Mouse (Mus musculus): ENCODE data around the gene Pcdh8. TPM values are rescaled to one million over a fixed set of nuclear protein-coding genes. Genes with fewer than 3 reads are reported as not detected.

The Pcdh8 gene
- polyA plus RNA-seq, 2 experiments: not detected

DNA sequence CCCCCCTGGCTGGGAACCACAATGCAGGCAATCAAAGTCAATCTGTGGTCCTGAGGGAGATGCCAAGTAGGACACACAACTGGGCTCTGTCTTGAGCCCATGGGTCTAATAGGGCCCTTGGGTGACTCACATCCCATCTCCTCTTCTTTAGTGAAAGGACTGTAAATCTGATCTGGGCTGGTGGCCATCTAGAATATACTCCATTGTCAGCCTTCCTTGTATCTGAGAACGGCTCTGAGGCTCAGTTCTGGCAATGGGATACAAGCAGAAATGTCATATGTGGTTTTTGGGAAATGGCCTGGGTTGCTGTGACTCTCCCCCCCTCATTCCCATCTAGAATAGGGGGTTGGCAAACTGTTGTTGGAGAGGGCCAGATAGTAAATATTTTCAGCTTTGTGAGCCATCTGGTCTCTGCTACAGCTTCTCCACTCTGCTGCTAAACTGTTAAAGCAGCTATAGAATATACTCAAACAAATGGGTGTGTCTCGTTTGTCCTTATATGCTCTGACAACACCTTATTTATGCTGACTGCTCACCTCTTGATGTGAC is 17.6 kb upstream of the Pcdh8 start:
- H3K36me3 ChIP-seq (replicated peaks; ENCODE audit: control insufficient read depth, insufficient read depth, low read depth): no peaks in the 10 kb centered on the region
- no peak overlapping the region for H3K9ac ChIP-seq (replicated peaks)
- ATAC-seq (ENCODE audit: insufficient read depth) (no peak), DNase-seq (ENCODE audit: low read depth in 3 of 3, low spot score in 3 of 3) (no peak)
- H3K4me2 ChIP-seq (ENCODE audit: low read depth): no peak overlapping the region
- no peaks in the 10 kb centered on the region for H3K4me1 ChIP-seq (replicated peaks; ENCODE audit: control insufficient read depth in 2 of 2, insufficient read depth in 2 of 2, low read length in 1 of 2)
- no peak overlapping the region for H3K27ac ChIP-seq
- no peaks in the 10 kb centered on the region for H3K27me3 ChIP-seq (ENCODE audit: control insufficient read depth, insufficient read depth, low read length)
- TF ChIP-seq CTCF (IDR thresholded peaks at IDR 0.05; ENCODE audit: low read depth) (no peak), EP300 (IDR thresholded peaks at IDR 0.05; ENCODE audit: low read depth) (no peak)
- no peaks in the 10 kb centered on the region for H3K9me3 ChIP-seq (ENCODE audit: control insufficient read depth, low read length)
- 31% methylated on average over 2 of the region's 2 CpGs for WGBS (ENCODE audit: insufficient replicate concordance)
- no peak overlapping the region for H3K4me3 ChIP-seq (ENCODE audit: insufficient read depth in 1 of 2, low read depth in 2 of 2, low read length in 2 of 2)

DNA sequence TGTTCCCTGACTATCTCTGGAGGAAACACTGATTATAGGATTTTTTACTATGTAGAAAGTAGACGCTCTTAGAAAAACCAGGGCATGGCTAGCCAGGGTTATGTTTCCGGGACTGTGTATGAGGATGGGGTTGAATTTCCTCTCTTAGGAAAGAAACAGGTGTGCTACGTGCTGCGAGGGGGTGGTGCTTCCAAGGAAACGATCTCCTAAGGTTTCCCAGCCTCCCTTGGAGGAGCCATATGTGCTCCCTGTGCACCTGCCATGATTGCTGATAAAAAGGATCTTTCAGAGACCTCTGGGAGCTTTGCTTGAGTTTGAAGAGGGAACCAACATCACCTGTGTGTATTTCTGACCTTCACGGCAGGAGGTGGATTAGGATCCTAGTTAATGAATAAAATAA is 16.8 kb upstream of the Pcdh8 start:
- DNase-seq (ENCODE audit: low read depth in 3 of 3, low spot score in 3 of 3) (no peak), ATAC-seq (ENCODE audit: insufficient read depth) (no peak)
- 64% methylated on average over 6 of the region's 6 CpGs for WGBS (ENCODE audit: insufficient replicate concordance)
- Histone ChIP-seq H3K27ac (no peak overlapping the region), H3K9me3 (ENCODE audit: control insufficient read depth, low read length) (no peaks in the 10 kb centered on the region), H3K4me3 (ENCODE audit: insufficient read depth in 1 of 2, low read depth in 2 of 2, low read length in 2 of 2) (no peak overlapping the region), H3K27me3 (ENCODE audit: control insufficient read depth, insufficient read depth, low read length) (no peaks in the 10 kb centered on the region), H3K9ac (replicated peaks) (no peak overlapping the region), H3K36me3 (replicated peaks; ENCODE audit: control insufficient read depth, insufficient read depth, low read depth) (no peaks in the 10 kb centered on the region), H3K4me2 (ENCODE audit: low read depth) (no peak overlapping the region), H3K4me1 (replicated peaks; ENCODE audit: control insufficient read depth in 2 of 2, insufficient read depth in 2 of 2, low read length in 1 of 2) (no peaks in the 10 kb centered on the region)
- TF ChIP-seq EP300 (IDR thresholded peaks at IDR 0.05; ENCODE audit: low read depth) (no peak), CTCF (IDR thresholded peaks at IDR 0.05; ENCODE audit: low read depth) (no peak)

DNA sequence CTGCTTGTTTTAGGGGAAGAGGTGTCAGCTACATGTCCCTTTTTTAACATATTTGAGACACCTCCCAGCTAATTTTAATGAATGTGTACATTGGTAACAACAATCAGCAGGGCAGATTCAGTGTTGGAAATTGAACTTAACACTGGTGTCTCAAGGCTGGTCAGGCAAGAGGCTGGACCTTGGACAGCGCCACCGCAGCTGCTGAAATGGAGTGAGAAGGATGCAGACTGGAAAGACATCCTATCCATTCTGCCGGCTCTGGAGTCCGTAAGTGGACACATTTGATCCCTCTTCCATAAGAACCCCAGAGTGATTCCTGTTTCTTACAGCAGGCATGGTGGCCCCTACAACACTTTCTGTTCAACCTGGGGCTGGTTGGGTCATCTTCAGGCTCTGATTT is 14.3 kb upstream of the Pcdh8 start:
- Histone ChIP-seq H3K27ac (no peak overlapping the region), H3K27me3 (ENCODE audit: control insufficient read depth, insufficient read depth, low read length) (no peaks in the 10 kb centered on the region), H3K36me3 (replicated peaks; ENCODE audit: control insufficient read depth, insufficient read depth, low read depth) (no peaks in the 10 kb centered on the region), H3K9ac (replicated peaks) (no peak overlapping the region), H3K4me3 (ENCODE audit: insufficient read depth in 1 of 2, low read depth in 2 of 2, low read length in 2 of 2) (no peak overlapping the region), H3K4me2 (ENCODE audit: low read depth) (no peak overlapping the region), H3K9me3 (ENCODE audit: control insufficient read depth, low read length) (no peaks in the 10 kb centered on the region), H3K4me1 (replicated peaks; ENCODE audit: control insufficient read depth in 2 of 2, insufficient read depth in 2 of 2, low read length in 1 of 2) (no peaks in the 10 kb centered on the region)
- ATAC-seq (ENCODE audit: insufficient read depth): no peak
- 45% methylated on average over 4 of the region's 4 CpGs for WGBS (ENCODE audit: insufficient replicate concordance)
- TF ChIP-seq EP300 (IDR thresholded peaks at IDR 0.05; ENCODE audit: low read depth) (no peak), CTCF (IDR thresholded peaks at IDR 0.05; ENCODE audit: low read depth) (no peak)
- DNase-seq (ENCODE audit: low read depth in 3 of 3, low spot score in 3 of 3): no peak

DNA sequence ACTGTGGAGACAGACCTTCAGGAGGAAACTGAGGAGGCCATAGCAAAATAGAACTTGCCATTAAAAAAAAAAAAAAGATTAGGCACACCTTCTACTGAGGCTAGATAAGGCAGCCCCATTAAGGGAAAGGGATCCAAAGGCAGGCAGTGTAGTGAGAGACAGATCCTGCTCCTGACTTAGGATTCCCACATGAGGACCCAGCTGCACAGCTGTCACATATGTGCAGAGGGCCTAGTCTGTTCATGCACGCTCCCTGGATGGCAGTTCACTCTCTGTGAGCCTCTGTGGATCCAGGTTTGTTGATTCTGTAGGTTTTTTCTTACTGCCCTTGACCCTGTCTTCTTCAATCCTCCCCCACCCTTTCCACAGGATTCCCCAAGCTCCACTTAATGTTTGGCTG is 9.8 kb upstream of the Pcdh8 start:
- Histone ChIP-seq H3K27me3 (ENCODE audit: control insufficient read depth, insufficient read depth, low read length) (no peaks in the 10 kb centered on the region), H3K9me3 (ENCODE audit: control insufficient read depth, low read length) (no peaks in the 10 kb centered on the region), H3K4me3 (ENCODE audit: insufficient read depth in 1 of 2, low read depth in 2 of 2, low read length in 2 of 2) (no peak overlapping the region), H3K9ac (replicated peaks) (no peak overlapping the region), H3K4me2 (ENCODE audit: low read depth) (no peak overlapping the region), H3K27ac (no peak overlapping the region), H3K36me3 (replicated peaks; ENCODE audit: control insufficient read depth, insufficient read depth, low read depth) (no peaks in the 10 kb centered on the region), H3K4me1 (replicated peaks; ENCODE audit: control insufficient read depth in 2 of 2, insufficient read depth in 2 of 2, low read length in 1 of 2) (no peaks in the 10 kb centered on the region)
- ATAC-seq (ENCODE audit: insufficient read depth) (no peak), DNase-seq (ENCODE audit: low read depth in 3 of 3, low spot score in 3 of 3) (no peak)
- TF ChIP-seq CTCF (IDR thresholded peaks at IDR 0.05; ENCODE audit: low read depth) (no peak), EP300 (IDR thresholded peaks at IDR 0.05; ENCODE audit: low read depth) (no peak)
- WGBS (ENCODE audit: insufficient replicate concordance): 57% methylated on average over 1 of the region's 1 CpGs

DNA sequence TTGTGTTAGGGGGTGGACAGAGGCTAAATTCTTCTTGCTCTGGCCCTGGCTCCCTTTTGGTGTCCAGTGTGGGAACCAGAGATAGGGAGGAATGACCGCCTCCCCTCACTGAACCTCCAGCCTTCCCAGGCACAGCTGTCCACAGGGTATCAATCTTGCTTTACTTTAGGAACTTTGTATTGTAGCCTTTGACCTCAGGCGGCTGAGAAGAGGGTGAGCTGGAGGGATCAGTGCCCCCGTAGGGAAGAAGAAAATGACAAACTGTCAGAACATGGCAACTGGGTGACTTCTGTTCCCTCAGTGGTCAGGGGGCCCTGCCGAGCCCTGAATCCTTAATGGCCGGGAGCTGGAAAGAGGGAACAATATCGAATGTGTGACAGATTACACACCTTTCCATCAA is 9.2 kb upstream of the Pcdh8 start:
- H3K9ac ChIP-seq (replicated peaks): no peak overlapping the region
- H3K4me1 ChIP-seq (replicated peaks; ENCODE audit: control insufficient read depth in 2 of 2, insufficient read depth in 2 of 2, low read length in 1 of 2): no peaks in the 10 kb centered on the region
- no peak overlapping the region for H3K4me3 ChIP-seq (ENCODE audit: insufficient read depth in 1 of 2, low read depth in 2 of 2, low read length in 2 of 2)
- H3K36me3 ChIP-seq (replicated peaks; ENCODE audit: control insufficient read depth, insufficient read depth, low read depth): no peaks in the 10 kb centered on the region
- H3K27me3 ChIP-seq (ENCODE audit: control insufficient read depth, insufficient read depth, low read length): peaks cover 1% of the 10 kb centered on the region; the same call in 1 of the 2 replicates
- no peak for TF ChIP-seq CTCF (IDR thresholded peaks at IDR 0.05; ENCODE audit: low read depth)
- TF ChIP-seq EP300 (IDR thresholded peaks at IDR 0.05; ENCODE audit: low read depth): no peak
- H3K4me2 ChIP-seq (ENCODE audit: low read depth): no peak overlapping the region
- no peak for DNase-seq (ENCODE audit: low read depth in 3 of 3, low spot score in 3 of 3)
- 39% methylated on average over 6 of the region's 6 CpGs for WGBS (ENCODE audit: insufficient replicate concordance)
- no peak for ATAC-seq (ENCODE audit: insufficient read depth)
- H3K9me3 ChIP-seq (ENCODE audit: control insufficient read depth, low read length): no peaks in the 10 kb centered on the region
- H3K27ac ChIP-seq: no peak overlapping the region
